Mouse (Mus musculus) small intestine, adult 2 months (tissue): ENCODE data around the gene Rgs19. TPM values are rescaled to one million over a fixed set of nuclear protein-coding genes. Genes with fewer than 3 reads are reported as not detected.

Experiments used
- H3K27ac ChIP-seq: fragments of 200-500 bp; 2 replicates; pipeline ENCODE4 v1.5.1; 2012; ENCODE audit warnings: low read depth, low read length, control low read depth, inconsistent platforms; ENCODE audit not compliant: insufficient read depth
- H3K27me3 ChIP-seq: fragments of 200-500 bp; 2 replicates; pipeline ENCODE4 v1.6.1; 2012; ENCODE audit warnings: mild to moderate bottlenecking, moderate library complexity, low read length, inconsistent platforms; ENCODE audit not compliant: control insufficient read depth, insufficient read depth
- H3K36me3 ChIP-seq: fragments of 200-500 bp; 2 replicates; pipeline ENCODE4 v1.6.1; 2012; ENCODE audit warnings: mild to moderate bottlenecking, low read length, control low read depth, inconsistent platforms; ENCODE audit not compliant: control insufficient read depth, insufficient read depth
- H3K4me1 ChIP-seq: fragments of 200-500 bp; 2 replicates; pipeline ENCODE4 v1.6.1; 2012; ENCODE audit warnings: low read length, inconsistent platforms, mixed read lengths; ENCODE audit not compliant: control insufficient read depth, insufficient read depth, insufficient read length
- H3K4me3 ChIP-seq: fragments of 200-500 bp; 2 replicates; pipeline ENCODE4 v1.5.1; 2012; ENCODE audit warnings: low read depth, mild to moderate bottlenecking, control low read depth, inconsistent platforms, low read length, moderate library complexity
- CTCF ChIP-seq: fragments of 200-500 bp; IDR thresholded peaks from 2 replicates; pipeline ENCODE4 v1.5.1; 2012; ENCODE audit warnings: low read depth, mild to moderate bottlenecking, control low read depth, inconsistent platforms, low read length, moderate library complexity, mixed read lengths; ENCODE audit not compliant: insufficient replicate concordance, insufficient read length; ENCODE audit errors: extremely low read depth
- POLR2A ChIP-seq: fragments of 200-500 bp; IDR thresholded peaks from 2 replicates; pipeline ENCODE4 v1.6.1; 2012; ENCODE audit warnings: low read depth, mild to moderate bottlenecking, control low read depth, inconsistent platforms, low read length, moderate library complexity
- WGBS: fragments of 180-500 bp; shearing (Covaris S2); methylation state at CpG from one replicate; pipeline ENCODE4 v1.1.7; 2018; 5-methylcytosine and 5-hydroxymethylcytosine counted together
- polyA plus RNA-seq: library from polyadenylated mRNA; depleted of rRNA; stranded (reverse); fragments of >200 nt; gene quantifications from 2 replicates; pipeline ENCODE4 v1.2.3, GENCODE M21; 2012; rRNA removed

Gene Rgs19
- polyA plus RNA-seq = 19.9 and 24.1 TPM in 2 replicates

- Histone ChIP-seq H3K27ac (peak within 1 kb of the TSS; percentile 57; the same call in 1 of the 2 replicates), H3K36me3 (no peaks in the 10 kb centered on the region), H3K27me3 (0 out of 2 replicates have a peak, but pooled peaks cover 6% of the 10 kb centered on the region), H3K4me1 (peaks cover 6% of the 10 kb centered on the region), H3K4me3 (peak within 1 kb of the TSS; percentile 73)
- 1% methylated on average over 75 of the region's 75 CpGs for WGBS
- no peak for TF ChIP-seq CTCF
- TF ChIP-seq POLR2A = no peak; the same call in 1 of the 2 replicates
Measured at GRCm38 (mm10) chr2:181693339-181694280, at the start of gene Rgs19. Rgs19 (minus strand) TSS chr2:181693977.

DNA sequence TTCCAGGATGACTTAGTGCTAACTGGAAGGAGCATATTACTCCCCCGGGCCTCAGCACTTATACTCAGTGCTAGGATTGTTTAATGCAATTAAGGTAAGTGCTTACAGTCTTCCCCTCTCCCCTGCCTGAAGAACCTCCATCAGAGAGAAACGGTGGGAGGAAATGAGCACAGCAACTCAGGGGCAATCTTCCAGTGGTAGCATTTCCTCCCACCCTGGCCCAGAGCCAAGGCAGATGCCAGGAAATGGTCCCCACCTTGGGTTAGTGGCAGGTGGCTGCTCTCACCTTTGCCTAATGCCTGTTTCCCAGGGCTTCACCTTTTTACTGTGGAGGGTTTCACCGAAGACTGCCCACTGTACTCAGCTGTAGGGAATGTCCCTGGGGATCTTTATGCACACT is 36.3 kb upstream of the Rgs19 start:
- Histone ChIP-seq H3K4me1 (no peaks in the 10 kb centered on the region), H3K27me3 (no peaks in the 10 kb centered on the region), H3K4me3 (no peak overlapping the region), H3K27ac (no peak overlapping the region), H3K36me3 (no peaks in the 10 kb centered on the region)
- 34% methylated on average over 3 of the region's 3 CpGs for WGBS
- TF ChIP-seq POLR2A (no peak), CTCF (no peak)

DNA sequence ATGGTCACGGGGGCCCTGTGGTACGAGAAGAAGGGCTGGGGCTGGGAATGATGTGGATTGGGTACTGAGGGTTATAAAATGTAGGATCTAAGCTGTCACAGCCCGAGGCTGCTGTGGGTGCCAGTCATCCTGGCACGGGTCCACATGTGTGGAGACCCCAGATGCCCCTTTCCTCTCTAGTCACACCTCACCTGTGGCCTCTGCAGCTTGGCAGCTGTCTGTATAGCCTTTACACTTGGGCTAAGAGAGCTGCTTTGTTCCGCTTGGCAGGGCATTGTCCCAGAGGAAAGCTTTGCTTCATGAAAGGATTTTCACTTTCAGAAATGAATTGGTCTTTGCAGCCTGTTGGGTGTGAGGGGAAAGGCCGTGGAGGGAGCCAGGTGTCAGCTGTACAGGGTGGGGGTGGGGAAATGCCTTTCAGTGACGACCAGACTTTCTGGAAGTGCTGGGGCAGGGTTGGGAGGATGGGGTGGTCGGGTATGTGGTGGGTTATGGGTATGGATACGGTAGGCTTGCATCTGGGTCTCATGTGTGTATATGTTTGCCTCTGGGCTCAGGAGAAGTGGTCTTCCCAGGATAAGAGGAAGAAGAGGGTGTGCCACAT is 34.0 kb upstream of the Rgs19 start:
- H3K36me3 ChIP-seq = no peaks in the 10 kb centered on the region

DNA sequence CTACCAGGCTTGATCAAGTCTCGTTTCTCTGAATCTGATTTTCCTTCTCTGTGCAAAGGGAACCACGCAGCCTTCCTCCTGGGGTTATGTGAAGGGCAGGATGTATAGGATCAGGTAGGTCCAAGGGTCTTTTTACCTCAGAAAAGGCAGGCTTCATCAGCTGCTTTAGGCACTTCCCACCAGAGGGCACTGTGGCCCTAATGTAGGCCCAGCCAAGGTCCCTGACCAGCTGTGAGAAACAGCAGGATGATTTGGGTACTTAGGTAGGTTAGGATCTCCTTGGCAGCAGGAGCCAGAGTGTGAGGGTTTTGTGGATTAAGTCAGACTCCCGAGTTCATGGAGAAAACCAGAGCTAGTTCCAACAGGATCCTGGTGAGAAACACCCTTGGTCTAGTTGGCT is 28.4 kb upstream of the Rgs19 start:
- no peak overlapping the region for H3K27ac ChIP-seq
- WGBS = 14% methylated on average over 3 of the region's 3 CpGs
- no peak overlapping the region for H3K4me3 ChIP-seq

More for the DNA sequence above, 34.0 kb upstream of the Rgs19 start:
- TF ChIP-seq POLR2A = no peak
- TF ChIP-seq CTCF = no peak
- Histone ChIP-seq H3K27ac (no peak overlapping the region), H3K4me3 (no peak overlapping the region), H3K4me1 (no peaks in the 10 kb centered on the region), H3K27me3 (no peaks in the 10 kb centered on the region)
- 31% methylated on average over 9 of the region's 9 CpGs for WGBS

DNA sequence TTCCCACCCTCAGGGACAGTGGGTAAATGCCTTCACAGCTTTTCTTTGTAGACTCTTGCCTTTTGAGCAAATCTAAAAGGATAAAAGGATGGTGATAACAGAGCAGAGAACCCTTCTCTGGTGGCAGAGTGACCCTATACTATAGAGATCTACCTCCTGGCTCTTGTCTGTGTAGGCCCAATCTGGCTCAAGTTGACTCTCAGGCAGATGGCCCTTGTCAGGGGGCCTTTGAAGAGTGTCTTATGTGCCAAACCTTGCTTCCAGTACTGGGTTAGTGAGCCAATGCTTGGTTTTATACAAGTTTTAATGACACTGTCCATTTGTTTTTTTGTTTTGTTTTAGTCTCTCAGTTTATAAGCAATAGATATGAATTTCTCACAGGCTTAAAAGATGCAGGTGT is 27.4 kb upstream of the Rgs19 start:
- H3K4me3 ChIP-seq = no peak overlapping the region
- no peaks in the 10 kb centered on the region for H3K36me3 ChIP-seq
- no peaks in the 10 kb centered on the region for H3K4me1 ChIP-seq
- TF ChIP-seq CTCF = no peak
- no peak for TF ChIP-seq POLR2A
- no peaks in the 10 kb centered on the region for H3K27me3 ChIP-seq
- no peak overlapping the region for H3K27ac ChIP-seq

More for the DNA sequence above, 28.4 kb upstream of the Rgs19 start:
- Histone ChIP-seq H3K36me3 (no peaks in the 10 kb centered on the region), H3K27me3 (no peaks in the 10 kb centered on the region), H3K4me1 (no peaks in the 10 kb centered on the region)
- peak; percentile 54; the same call in 1 of the 2 replicates for TF ChIP-seq CTCF
- no peak for TF ChIP-seq POLR2A

DNA sequence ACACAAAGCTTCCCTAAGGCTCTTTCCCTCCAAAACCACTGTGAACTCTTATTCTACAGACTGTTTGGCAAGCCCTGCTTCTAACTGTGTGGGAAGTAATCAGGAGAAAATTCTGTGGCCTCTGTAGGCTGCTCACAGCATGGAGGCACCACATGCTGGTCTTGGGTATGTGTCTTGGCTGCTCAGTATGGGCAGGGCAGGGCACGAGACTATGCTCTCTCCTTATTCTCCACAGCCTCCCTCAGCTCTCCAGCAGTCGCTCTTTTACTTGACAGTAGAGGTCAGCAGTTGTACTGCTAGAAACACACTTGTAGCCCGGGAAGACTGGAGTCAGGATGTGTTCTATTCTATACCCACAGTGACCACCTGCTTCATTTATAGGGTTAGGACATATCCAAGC is 26.3 kb upstream of the Rgs19 start:
- Histone ChIP-seq H3K36me3 (no peaks in the 10 kb centered on the region), H3K27ac (no peak overlapping the region), H3K27me3 (no peaks in the 10 kb centered on the region), H3K4me3 (no peak overlapping the region), H3K4me1 (no peaks in the 10 kb centered on the region)
- WGBS = 14% methylated on average over 3 of the region's 3 CpGs
- TF ChIP-seq CTCF (no peak), POLR2A (no peak)

GRCm38 (mm10) chr2:181716991-181717390 is 23.2 kb upstream of the Rgs19 start:
- Histone ChIP-seq H3K4me1 (no peaks in the 10 kb centered on the region), H3K4me3 (no peak overlapping the region), H3K36me3 (no peaks in the 10 kb centered on the region), H3K27ac (no peak overlapping the region), H3K27me3 (no peaks in the 10 kb centered on the region)
- TF ChIP-seq CTCF (no peak), POLR2A (no peak)
- WGBS = 27% methylated on average over 3 of the region's 3 CpGs
